Mouse (Mus musculus) mouse embryonic stem cell (cell line): ENCODE results near the gene Ykt6.
"Not testable (repeated sequence)": the region's sequence is repeated elsewhere in the genome, so short reads cannot be mapped to it uniquely, and the experiment has no call there.

Experiments
- in situ Hi-C, 2 experiments: fragments of 300-500 bp; cut with MboI; formaldehyde crosslinking; loops; 1 replicate in 1 of 2; 3 replicates in 1 of 2; pipeline ENCODE4 v1.14.3; 2019 to 2020; ENCODE audit warnings: low sequenced_read_pairs in 2 of 2, low pct_unique_long_range_greater_than_20kb in 1 of 2, mixed read lengths in 1 of 2; ENCODE audit not compliant: unreplicated experiment in 1 of 2

Ykt6 gene

GRCm38 (mm10) chr11:5955546-5956276, at the start of gene Ykt6:
Gene Ykt6, plus strand, starts transcription at chr11:5955693.
- in situ Hi-C loops = no loop called here

GRCm38 (mm10) chr11:5905778-5906518, 49.5 kb upstream of the Ykt6 start:
- in situ Hi-C loops = no loop called here

GRCm38 (mm10) chr11:5907096-5907495, 48.4 kb upstream of the Ykt6 start:
- in situ Hi-C loops = no loop called here

- in situ Hi-C loops = no loop called here
Measured at GRCm38 (mm10) chr11:5908642-5909041, 46.9 kb upstream of the Ykt6 start.

GRCm38 (mm10) chr11:5912635-5913034, 42.9 kb upstream of the Ykt6 start:
- in situ Hi-C loops = no loop called here

GRCm38 (mm10) chr11:5913256-5913655, 42.2 kb upstream of the Ykt6 start:
- in situ Hi-C loops = no loop called here

- in situ Hi-C loops = no loop called here
Measured at GRCm38 (mm10) chr11:5913936-5914335, 41.6 kb upstream of the Ykt6 start.

GRCm38 (mm10) chr11:5914940-5915339, 40.6 kb upstream of the Ykt6 start:
- in situ Hi-C loops = no loop called here

- in situ Hi-C loops = no loop called here
Measured at GRCm38 (mm10) chr11:5915429-5916177, 39.9 kb upstream of the Ykt6 start.

- in situ Hi-C loops = no loop called here
Measured at GRCm38 (mm10) chr11:5916178-5916548, 39.3 kb upstream of the Ykt6 start.

GRCm38 (mm10) chr11:5918111-5918510, 37.4 kb upstream of the Ykt6 start:
- in situ Hi-C loops = no loop called here

- in situ Hi-C loops = no loop called here
Measured at GRCm38 (mm10) chr11:5919606-5920005, 35.9 kb upstream of the Ykt6 start.

- in situ Hi-C loops = no loop called here
Measured at GRCm38 (mm10) chr11:5920323-5920960, 35.1 kb upstream of the Ykt6 start.

- in situ Hi-C loops = no loop called here
Measured at GRCm38 (mm10) chr11:5924699-5925098, 30.8 kb upstream of the Ykt6 start.

- in situ Hi-C loops = no loop called here
Measured at GRCm38 (mm10) chr11:5926696-5927220, 28.7 kb upstream of the Ykt6 start.

- in situ Hi-C loops = no loop called here
Measured at GRCm38 (mm10) chr11:5930578-5930977, 24.9 kb upstream of the Ykt6 start.

GRCm38 (mm10) chr11:5931947-5932346, 23.5 kb upstream of the Ykt6 start:
- in situ Hi-C loops = not testable (repeated sequence)

- in situ Hi-C loops = not testable (repeated sequence)
Measured at GRCm38 (mm10) chr11:5934531-5934930, 21.0 kb upstream of the Ykt6 start.

- in situ Hi-C loops = no loop called here
Measured at GRCm38 (mm10) chr11:5942966-5943365, 12.5 kb upstream of the Ykt6 start.
